Mouse (Mus musculus): Measurements from ENCODE around the gene Ndrg2.
"Not testable (repeated sequence)": the region's sequence is repeated elsewhere in the genome, so short reads cannot be mapped to it uniquely, and the experiment has no call there.

The Ndrg2 gene

GRCm38 (mm10) chr14:51863603-51864002 lies 50.4 kb downstream of the Ndrg2 start:
- not testable (repeated sequence) for DNase-seq

GRCm38 (mm10) chr14:51855280-51855679 lies 58.7 kb downstream of the Ndrg2 start:
- DNase-seq: not testable (repeated sequence)
